Mouse (Mus musculus): Measurements from ENCODE around the gene Tmc3. TPM values are rescaled to one million over a fixed set of nuclear protein-coding genes. Genes with fewer than 3 reads are reported as not detected.

The Tmc3 gene
- polyA plus RNA-seq, 1 experiment from 2014 or later: 1.0 TPM

GRCm38 (mm10) chr7:83644761-83645160 lies 60.0 kb downstream of the Tmc3 start:
- peaks cover 14% of the 10 kb centered on the region for H3K4me1 ChIP-seq
- peaks cover 35% of the 10 kb centered on the region for H3K36me3 ChIP-seq
- no peaks in the 10 kb centered on the region for H3K27me3 ChIP-seq
- no peaks in the 10 kb centered on the region for H3K9me3 ChIP-seq
- no peak overlapping the region for H3K4me2 ChIP-seq
- H3K4me3 ChIP-seq: no peak overlapping the region
- no peak for ATAC-seq (ENCODE audit: insufficient number of reproducible peaks, insufficient read depth, low FRiP score, low TSS enrichment, low read depth)
- WGBS: 81% methylated on average over 2 of the region's 2 CpGs
- H3K9ac ChIP-seq: no peak overlapping the region
- no peak overlapping the region for H3K27ac ChIP-seq

DNA sequence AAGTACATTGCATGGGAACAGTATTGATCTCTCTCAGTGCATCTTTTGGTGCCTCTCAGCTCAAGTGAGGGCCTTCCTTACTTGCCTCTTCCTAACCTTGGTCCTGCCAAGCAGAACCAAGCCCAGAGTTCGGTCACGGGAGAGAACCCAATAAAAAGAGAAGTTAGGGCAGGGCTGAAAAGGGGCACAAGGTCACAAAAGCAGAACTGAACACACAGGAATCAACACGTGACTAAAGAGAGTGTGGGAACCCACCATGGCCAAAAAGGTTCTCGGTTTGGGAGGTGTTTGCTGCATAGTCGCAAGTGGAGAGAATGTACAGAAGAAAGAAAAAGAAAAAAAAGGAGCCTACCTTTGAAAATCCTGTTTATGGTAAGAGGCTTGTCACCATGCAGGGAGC lies 60.7 kb downstream of the Tmc3 start:
- H3K36me3 ChIP-seq: peaks cover 27% of the 10 kb centered on the region

DNA sequence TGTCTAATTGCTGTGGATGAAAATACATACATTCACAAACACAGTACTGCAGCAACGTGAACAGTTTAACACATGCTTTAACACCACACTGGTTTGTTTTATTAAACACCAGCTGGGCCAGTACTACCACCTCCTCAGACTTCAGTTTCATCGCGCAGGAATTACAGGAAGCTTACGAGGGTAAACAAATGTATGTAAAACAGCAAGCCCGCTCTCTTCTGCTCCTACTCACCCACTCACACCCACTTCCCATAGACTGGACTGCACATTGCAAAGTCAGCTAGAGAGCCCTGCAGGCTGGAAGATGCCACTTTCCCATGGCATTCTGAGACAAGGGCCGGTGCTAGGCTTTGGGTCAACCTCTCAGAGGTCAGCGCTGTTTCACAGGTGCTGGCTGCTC lies 64.1 kb downstream of the Tmc3 start:
- Histone ChIP-seq H3K36me3 (peaks cover 6% of the 10 kb centered on the region), H3K27me3 (no peaks in the 10 kb centered on the region), H3K4me3 (no peak overlapping the region), H3K9ac (no peak overlapping the region), H3K4me2 (no peak overlapping the region), H3K27ac (peak overlapping the region; percentile 34; the same call in 1 of the 2 replicates), H3K4me1 (peaks cover 14% of the 10 kb centered on the region), H3K9me3 (no peaks in the 10 kb centered on the region)
- WGBS: 72% methylated on average over 7 of the region's 7 CpGs
- no peak for ATAC-seq (ENCODE audit: insufficient number of reproducible peaks, insufficient read depth, low FRiP score, low TSS enrichment, low read depth)

More for the DNA sequence above, 60.7 kb downstream of the Tmc3 start:
- Histone ChIP-seq H3K27ac (no peak overlapping the region), H3K9ac (no peak overlapping the region), H3K4me3 (no peak overlapping the region), H3K4me1 (peaks cover 14% of the 10 kb centered on the region), H3K4me2 (no peak overlapping the region), H3K9me3 (no peaks in the 10 kb centered on the region), H3K27me3 (no peaks in the 10 kb centered on the region)
- WGBS: 85% methylated on average over 5 of the region's 5 CpGs
- ATAC-seq (ENCODE audit: insufficient number of reproducible peaks, insufficient read depth, low FRiP score, low TSS enrichment, low read depth): no peak

DNA sequence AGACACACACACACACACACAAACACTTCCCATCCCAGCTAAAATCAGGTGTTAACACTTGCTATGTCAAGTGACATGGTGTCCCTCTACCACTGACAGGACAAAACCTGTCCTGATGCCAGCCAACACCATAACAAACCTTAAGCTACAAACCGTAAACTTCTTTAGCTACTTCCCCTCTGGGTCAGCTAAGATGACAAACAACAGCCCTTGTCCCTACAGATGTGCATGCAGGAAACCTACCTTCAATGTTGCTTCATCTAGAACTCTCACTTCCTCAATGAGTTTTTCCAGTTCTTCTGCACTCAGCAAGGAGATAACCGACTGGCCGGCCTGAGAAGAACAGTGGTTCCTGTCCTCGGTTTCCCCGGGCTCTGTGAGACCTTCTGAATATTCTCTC lies 65.9 kb downstream of the Tmc3 start:
- WGBS: 92% methylated on average over 5 of the region's 5 CpGs
- Histone ChIP-seq H3K4me1 (peaks cover 14% of the 10 kb centered on the region), H3K4me2 (no peak overlapping the region), H3K27ac (no peak overlapping the region), H3K4me3 (no peak overlapping the region), H3K9ac (no peak overlapping the region), H3K36me3 (no peaks in the 10 kb centered on the region), H3K9me3 (no peaks in the 10 kb centered on the region), H3K27me3 (no peaks in the 10 kb centered on the region)
- ATAC-seq (ENCODE audit: insufficient number of reproducible peaks, insufficient read depth, low FRiP score, low TSS enrichment, low read depth): no peak

DNA sequence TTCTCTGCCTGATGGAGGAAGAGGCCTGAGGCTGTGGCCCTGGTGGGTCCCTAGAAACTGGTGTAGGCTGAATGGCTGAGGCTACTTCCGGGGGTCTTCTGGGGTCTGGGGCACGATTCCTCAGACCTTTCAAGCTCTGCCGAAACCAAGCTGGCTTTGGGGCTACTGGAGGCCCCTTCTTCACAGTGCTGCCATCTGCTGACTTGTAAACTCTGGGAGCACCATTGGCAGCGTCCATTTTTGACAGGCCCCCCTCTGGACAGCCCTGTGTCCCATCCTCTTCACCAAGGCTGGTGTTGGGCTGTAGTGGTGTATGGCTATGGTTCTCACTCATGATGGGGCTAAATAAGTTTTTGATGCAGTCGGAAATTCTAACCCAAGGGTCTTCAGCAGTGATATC lies 67.8 kb downstream of the Tmc3 start:
- Histone ChIP-seq H3K9me3 (no peaks in the 10 kb centered on the region), H3K4me3 (no peak overlapping the region), H3K4me1 (peaks cover 14% of the 10 kb centered on the region), H3K9ac (no peak overlapping the region), H3K4me2 (no peak overlapping the region), H3K27me3 (no peaks in the 10 kb centered on the region), H3K36me3 (no peaks in the 10 kb centered on the region), H3K27ac (no peak overlapping the region)
- WGBS: 74% methylated on average over 5 of the region's 5 CpGs
- ATAC-seq (ENCODE audit: insufficient number of reproducible peaks, insufficient read depth, low FRiP score, low TSS enrichment, low read depth): no peak

DNA sequence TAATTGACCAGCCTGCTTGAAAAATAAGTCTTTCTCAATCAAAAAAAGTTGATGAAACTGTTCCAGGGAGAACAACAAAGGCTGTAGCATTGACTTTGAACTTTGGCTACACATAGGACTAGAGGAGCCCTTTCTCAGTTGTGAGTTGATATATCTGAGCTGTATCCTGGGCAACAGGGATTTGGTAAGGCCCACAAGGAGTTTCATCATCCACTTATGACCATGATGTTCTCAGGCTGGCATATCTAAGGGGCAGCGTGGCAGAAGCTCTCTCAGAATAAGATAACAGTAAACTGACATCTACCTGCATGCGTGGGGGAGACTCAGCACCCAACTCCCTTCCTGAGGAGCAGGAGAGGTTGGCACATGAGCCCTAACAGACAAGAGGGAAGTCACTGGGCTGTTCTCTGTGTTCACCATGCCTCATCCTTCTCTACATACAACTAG lies 68.9 kb downstream of the Tmc3 start:
- H3K9me3 ChIP-seq: no peaks in the 10 kb centered on the region

DNA sequence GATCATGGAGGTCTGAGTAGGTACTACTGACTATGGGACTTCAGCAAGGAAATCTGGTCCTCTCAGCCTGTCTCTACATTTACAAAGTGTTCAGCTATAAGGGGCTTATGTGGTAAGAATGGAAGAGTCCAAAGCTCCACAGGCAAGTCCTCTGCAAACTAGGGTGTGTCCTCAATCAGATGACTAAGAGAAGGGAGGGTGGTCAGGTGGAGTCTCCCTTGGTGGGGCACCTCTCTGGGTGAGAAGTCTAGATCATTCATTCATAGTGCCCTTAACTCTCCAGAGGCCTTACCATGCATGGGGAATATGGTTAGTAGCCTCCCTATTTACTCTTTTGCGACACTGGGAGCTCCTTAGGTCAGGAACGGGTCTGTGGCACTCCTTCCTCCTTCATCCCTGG lies 69.5 kb downstream of the Tmc3 start:
- Histone ChIP-seq H3K9me3 (no peaks in the 10 kb centered on the region), H3K27me3 (no peaks in the 10 kb centered on the region), H3K27ac (no peak overlapping the region), H3K4me3 (no peak overlapping the region), H3K4me1 (no peaks in the 10 kb centered on the region), H3K36me3 (no peaks in the 10 kb centered on the region), H3K9ac (no peak overlapping the region), H3K4me2 (no peak overlapping the region)
- no peak for ATAC-seq (ENCODE audit: insufficient number of reproducible peaks, insufficient read depth, low FRiP score, low TSS enrichment, low read depth)
- 84% methylated on average over 2 of the region's 2 CpGs for WGBS

More for the DNA sequence above, 68.9 kb downstream of the Tmc3 start:
- Histone ChIP-seq H3K9ac (no peak overlapping the region), H3K4me1 (peaks cover 5% of the 10 kb centered on the region; the same call in 1 of the 2 replicates), H3K4me2 (no peak overlapping the region), H3K27ac (no peak overlapping the region), H3K4me3 (no peak overlapping the region), H3K36me3 (no peaks in the 10 kb centered on the region), H3K27me3 (no peaks in the 10 kb centered on the region)
- 80% methylated on average over 2 of the region's 2 CpGs for WGBS
- no peak for ATAC-seq (ENCODE audit: insufficient number of reproducible peaks, insufficient read depth, low FRiP score, low TSS enrichment, low read depth)

DNA sequence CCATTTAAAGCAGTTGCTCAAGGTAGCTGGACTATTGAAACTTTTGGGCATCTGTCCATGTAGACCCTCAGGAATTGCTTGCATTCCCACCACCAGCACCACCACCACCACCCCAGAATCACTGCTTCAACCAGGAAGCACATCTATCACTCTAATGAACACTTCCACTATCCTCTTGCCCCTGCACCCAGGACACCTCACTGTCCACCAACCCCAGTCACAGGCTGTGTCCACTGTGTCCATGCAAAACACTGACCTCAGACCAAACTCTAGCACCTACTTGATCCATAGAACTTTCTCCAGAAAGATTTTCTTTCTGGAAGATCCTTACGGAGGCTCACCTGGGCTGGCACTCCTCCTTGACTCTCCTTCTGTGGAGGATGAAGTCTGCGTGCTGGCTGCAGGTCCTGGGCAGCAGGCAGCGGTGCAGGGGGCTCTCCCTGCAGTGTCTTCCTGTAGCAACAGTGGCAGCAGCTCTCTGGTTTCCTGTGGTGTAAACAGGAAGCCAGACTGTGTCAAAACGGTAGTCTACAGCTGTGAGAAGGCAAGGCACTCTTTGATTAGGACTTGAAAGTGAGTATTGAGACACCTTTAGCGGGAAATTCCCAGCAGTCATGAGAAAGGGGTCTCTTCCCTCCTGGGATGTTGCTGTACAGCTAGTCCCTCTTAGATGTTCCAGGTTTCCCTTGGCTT lies 70.4 kb downstream of the Tmc3 start:
- Histone ChIP-seq H3K9ac (no peak overlapping the region), H3K27me3 (no peaks in the 10 kb centered on the region), H3K4me1 (no peaks in the 10 kb centered on the region), H3K27ac (no peak overlapping the region), H3K4me3 (no peak overlapping the region), H3K36me3 (no peaks in the 10 kb centered on the region), H3K4me2 (no peak overlapping the region), H3K9me3 (no peaks in the 10 kb centered on the region)
- no peak for ATAC-seq (ENCODE audit: insufficient number of reproducible peaks, insufficient read depth, low FRiP score, low TSS enrichment, low read depth)
- WGBS: 61% methylated on average over 5 of the region's 5 CpGs

DNA sequence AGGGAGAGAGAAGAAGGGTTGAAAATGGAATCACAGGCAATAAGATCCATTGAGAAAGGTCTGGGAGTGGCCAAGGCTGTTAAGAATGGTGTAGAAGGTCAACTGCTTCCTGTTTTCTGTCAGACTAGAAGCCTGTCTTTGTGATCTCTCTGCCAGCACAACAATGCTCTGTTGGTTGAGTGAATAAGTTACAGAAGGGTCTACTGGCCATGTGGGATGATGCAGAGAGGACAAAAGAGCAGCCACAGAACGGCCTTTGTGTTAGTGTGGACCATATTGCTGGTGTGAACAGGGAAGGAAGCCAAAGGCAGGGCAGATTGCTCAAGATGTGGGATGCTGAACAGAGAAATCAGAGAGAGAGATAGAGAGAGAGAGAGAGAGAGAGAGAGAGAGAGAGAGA lies 74.0 kb downstream of the Tmc3 start:
- H3K4me3 ChIP-seq: no peak overlapping the region
- no peak overlapping the region for H3K9ac ChIP-seq
- no peaks in the 10 kb centered on the region for H3K36me3 ChIP-seq
- H3K9me3 ChIP-seq: no peaks in the 10 kb centered on the region
- no peak overlapping the region for H3K4me2 ChIP-seq
- H3K27me3 ChIP-seq: no peaks in the 10 kb centered on the region
- H3K27ac ChIP-seq: no peak overlapping the region
- no peaks in the 10 kb centered on the region for H3K4me1 ChIP-seq
- WGBS: 76% methylated on average over 1 of the region's 1 CpGs
- no peak for ATAC-seq (ENCODE audit: insufficient number of reproducible peaks, insufficient read depth, low FRiP score, low TSS enrichment, low read depth)

DNA sequence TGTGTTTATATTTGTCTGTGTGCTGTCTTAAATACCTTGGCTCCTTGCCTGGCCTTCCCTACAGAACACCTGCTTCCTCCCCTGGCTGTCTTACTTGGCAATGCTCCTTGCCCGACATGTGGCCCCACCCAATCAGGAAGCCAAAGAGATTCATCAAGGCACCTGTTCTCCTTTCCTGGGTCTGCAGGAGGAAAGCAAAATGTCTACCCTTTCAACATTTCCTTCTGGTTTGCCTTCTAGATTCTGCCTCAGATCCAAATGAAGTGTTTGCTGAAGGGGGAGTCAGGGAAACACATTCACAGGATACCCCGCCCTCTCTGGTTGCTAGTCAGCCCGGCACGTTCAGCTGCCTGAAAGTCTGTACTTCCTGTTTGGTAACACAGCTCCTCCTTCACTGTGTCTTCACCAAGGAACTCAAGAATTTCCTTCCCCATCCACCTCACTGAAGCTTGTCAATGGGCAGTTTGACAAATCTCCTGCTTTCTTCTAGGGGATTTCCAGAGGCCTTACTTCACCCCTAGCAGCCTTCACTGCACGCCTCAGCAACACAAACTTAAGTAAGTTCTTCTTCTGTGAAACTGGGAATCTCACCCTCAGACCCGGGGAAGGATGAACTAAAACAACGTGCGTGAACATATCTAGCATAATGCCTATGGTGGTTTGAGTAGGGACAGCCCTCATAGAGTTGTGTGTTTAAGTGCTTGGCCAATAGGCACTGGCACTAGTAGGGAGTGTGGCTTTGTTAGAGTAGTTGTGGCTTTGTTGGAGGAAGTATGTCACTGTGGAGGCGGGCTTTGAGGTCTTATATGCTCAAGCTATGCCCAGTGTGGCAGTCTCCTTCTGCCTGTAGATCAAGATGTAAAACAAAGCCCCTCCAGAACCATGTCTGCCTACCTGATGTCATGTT lies 74.7 kb downstream of the Tmc3 start:
- 83% methylated on average over 9 of the region's 9 CpGs for WGBS

DNA sequence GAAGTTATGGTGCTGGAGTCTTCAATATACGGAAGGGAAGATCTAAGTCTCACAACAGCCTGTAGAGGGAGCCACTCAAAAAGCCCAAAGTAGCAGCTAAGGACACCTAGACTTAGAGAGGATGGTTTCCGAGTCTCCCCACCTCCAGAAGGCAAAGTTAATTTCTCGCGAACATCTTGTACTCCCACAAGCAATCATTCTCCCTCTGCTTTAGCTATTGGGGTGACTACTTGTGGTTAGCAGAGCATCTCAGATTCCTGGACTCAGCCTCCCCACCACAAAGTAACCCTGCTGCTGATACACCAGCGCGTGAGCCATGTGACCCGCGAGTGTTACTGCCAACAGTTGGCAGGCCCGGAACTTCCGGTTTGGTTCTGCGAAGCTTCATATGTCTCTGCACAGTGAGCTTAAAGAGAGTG lies 75.6 kb downstream of the Tmc3 start:
- Histone ChIP-seq H3K36me3 (no peaks in the 10 kb centered on the region), H3K9ac (no peak overlapping the region), H3K27ac (no peak overlapping the region), H3K4me2 (no peak overlapping the region), H3K27me3 (no peaks in the 10 kb centered on the region), H3K4me1 (no peaks in the 10 kb centered on the region), H3K9me3 (no peaks in the 10 kb centered on the region), H3K4me3 (no peak overlapping the region)
- no peak for ATAC-seq (ENCODE audit: insufficient number of reproducible peaks, insufficient read depth, low FRiP score, low TSS enrichment, low read depth)
- WGBS: 90% methylated on average over 11 of the region's 11 CpGs

More for the DNA sequence above, 74.7 kb downstream of the Tmc3 start:
- H3K27ac ChIP-seq: no peak overlapping the region
- no peak overlapping the region for H3K4me3 ChIP-seq
- no peaks in the 10 kb centered on the region for H3K36me3 ChIP-seq
- ATAC-seq (ENCODE audit: insufficient number of reproducible peaks, insufficient read depth, low FRiP score, low TSS enrichment, low read depth): no peak
- H3K4me1 ChIP-seq: no peaks in the 10 kb centered on the region
- H3K4me2 ChIP-seq: no peak overlapping the region
- H3K27me3 ChIP-seq: no peaks in the 10 kb centered on the region
- no peak overlapping the region for H3K9ac ChIP-seq
- H3K9me3 ChIP-seq: no peaks in the 10 kb centered on the region

DNA sequence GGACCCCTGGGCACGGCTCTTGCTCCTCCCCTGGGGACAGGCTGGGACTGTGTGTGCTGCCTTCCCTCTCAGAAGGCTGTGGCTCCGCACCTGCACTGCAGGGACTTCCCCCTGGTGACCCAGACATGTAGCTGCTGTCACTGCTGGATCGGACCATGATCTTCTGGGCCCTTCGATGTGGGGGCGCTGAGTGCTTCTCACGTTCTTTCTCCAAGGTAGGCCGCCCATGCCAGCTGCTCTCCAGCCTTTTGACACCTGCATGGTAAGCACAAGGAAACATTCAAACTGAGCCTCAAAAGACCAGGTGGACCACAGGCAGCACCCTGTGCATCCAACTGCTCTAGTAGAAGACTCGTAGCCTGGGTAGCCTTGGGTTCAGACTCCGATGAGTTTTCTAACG lies 76.3 kb downstream of the Tmc3 start:
- Histone ChIP-seq H3K27me3 (no peaks in the 10 kb centered on the region), H3K4me3 (no peak overlapping the region), H3K9ac (no peak overlapping the region), H3K36me3 (no peaks in the 10 kb centered on the region), H3K4me1 (no peaks in the 10 kb centered on the region), H3K4me2 (no peak overlapping the region), H3K27ac (no peak overlapping the region), H3K9me3 (no peaks in the 10 kb centered on the region)
- ATAC-seq (ENCODE audit: insufficient number of reproducible peaks, insufficient read depth, low FRiP score, low TSS enrichment, low read depth): no peak
- WGBS: 83% methylated on average over 10 of the region's 10 CpGs

Measured in embryonic facial prominence, embryonic 13.5 days (tissue).